ENCODE assay signal across 25 mouse cellular contexts in the genomic region with DNA sequence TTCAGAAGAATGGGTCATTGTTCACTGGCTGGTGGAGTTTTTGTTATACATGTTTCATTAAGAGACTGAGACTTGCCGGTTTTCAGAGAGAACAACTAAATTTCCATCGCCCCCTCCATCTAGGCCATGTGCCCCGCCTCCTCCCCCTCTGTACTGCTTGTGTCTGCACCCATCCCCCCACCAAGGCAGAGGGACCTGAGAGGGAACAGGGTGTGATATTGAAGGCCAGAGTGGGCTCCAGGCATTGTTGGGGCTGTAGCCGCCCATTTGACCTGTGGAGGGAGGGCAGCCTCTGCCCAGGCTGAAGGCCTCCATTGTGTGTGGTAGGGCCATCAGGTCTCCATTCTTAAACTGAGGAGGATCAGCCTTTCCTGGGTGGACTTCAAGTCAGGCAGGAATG. TPM values are rescaled to one million over a fixed set of nuclear protein-coding genes. Genes with fewer than 3 reads are reported as not detected.
DNase-seq lines count a peak whose midpoint lies in the region; ATAC-seq and TF ChIP-seq lines count a peak whose summit lies in the region.
"Had no signal": no experiment of that assay in that cellular context is flagged by ENCODE, and none has a peak within 500 bp of the region (broad histone marks: within the 10 kb centered on the region; RNA-seq: fewer than 3 reads in every experiment).

No protein-coding gene starts in this region.

- H3K27ac ChIP-seq in limb, embryonic 12.5 days: peak overlapping the region; percentile 41; the same call in 1 of the 2 replicates
- no peak overlapping the region for H3K27ac ChIP-seq in limb, embryonic 10.5 days
- peak overlapping the region; percentile 51; the same call in 1 of the 2 replicates for H3K27ac ChIP-seq in embryonic facial prominence, embryonic 10.5 days (replicated peaks)
- H3K27ac ChIP-seq: heart, embryonic 13.5 days; limb, embryonic 13.5 days; liver, embryonic 13.5 days; lung, embryonic 15.5 days had no signal

- H3K36me3 ChIP-seq in limb, embryonic 12.5 days: peaks cover 99% of the 10 kb centered on the region
- H3K36me3 ChIP-seq in limb, embryonic 10.5 days: peaks cover 99% of the 10 kb centered on the region
- H3K36me3 ChIP-seq in embryonic facial prominence, embryonic 10.5 days (replicated peaks): peaks cover 100% of the 10 kb centered on the region

- H3K27me3 ChIP-seq in limb, embryonic 12.5 days: no peaks in the 10 kb centered on the region
- no peaks in the 10 kb centered on the region for H3K27me3 ChIP-seq in limb, embryonic 10.5 days (ENCODE audit: low read depth, poor library complexity, severe bottlenecking)
- peaks cover 18% of the 10 kb centered on the region; the same call in 1 of the 2 replicates for H3K27me3 ChIP-seq in embryonic facial prominence, embryonic 10.5 days (replicated peaks; ENCODE audit: low read depth, poor library complexity, severe bottlenecking)
- H3K27me3 ChIP-seq: heart, embryonic 13.5 days; limb, embryonic 13.5 days; liver, embryonic 13.5 days; lung, embryonic 15.5 days had no signal

- TF ChIP-seq POLR2A in brain, embryonic 14.5 days (IDR thresholded peaks at IDR 0.05; ENCODE audit: borderline replicate concordance, extremely low read depth, insufficient read depth, insufficient read length, poor library complexity, severe bottlenecking): no peak

- TF ChIP-seq CTCF in brain, embryonic 14.5 days (IDR thresholded peaks at IDR 0.05; ENCODE audit: borderline replicate concordance, extremely low read depth, insufficient read depth, insufficient read length): no peak

- no peak overlapping the region for H3K4me3 ChIP-seq in limb, embryonic 12.5 days (replicated peaks)
- H3K4me3 ChIP-seq in limb, embryonic 10.5 days: no peak overlapping the region
- no peak overlapping the region for H3K4me3 ChIP-seq in embryonic facial prominence, embryonic 10.5 days
- H3K4me3 ChIP-seq: heart, embryonic 13.5 days; limb, embryonic 13.5 days; liver, embryonic 13.5 days; lung, embryonic 15.5 days; midbrain, embryonic 10.5 days; myocyte had no signal

- no peak overlapping the region for H3K9ac ChIP-seq in limb, embryonic 12.5 days (replicated peaks)
- H3K9ac ChIP-seq: heart, embryonic 13.5 days; limb, embryonic 13.5 days; liver, embryonic 13.5 days; lung, embryonic 15.5 days had no signal

- no peak for DNase-seq in limb, embryonic 10.5 days (ENCODE audit: low spot score)
- peak; percentile 24 for DNase-seq in brain, embryonic 14.5 days (ENCODE audit: low read depth)
- DNase-seq in embryonic facial prominence, embryonic 10.5 days (ENCODE audit: low spot score): no peak
- DNase-seq in testis, postnatal 14 days (ENCODE audit: low spot score): peak; percentile 23
- no peak for DNase-seq in frontal cortex, postnatal 14 days (ENCODE audit: low spot score in 2 of 2)
- DNase-seq: adrenal gland, postnatal 10 days; cerebellum, adult 11-12 months; kidney, adult 9 months; layer of hippocampus, adult 9-11 months; liver, embryonic 13.5 days; lung, postnatal 4 days; right cerebral cortex, postnatal 25 days; thymus, adult 2 months had no signal

- no peak overlapping the region for H3K4me2 ChIP-seq in limb, embryonic 12.5 days
- H3K4me2 ChIP-seq: heart, embryonic 13.5 days; limb, embryonic 13.5 days; liver, embryonic 13.5 days; lung, embryonic 15.5 days had no signal

- no peak for ATAC-seq in limb, embryonic 12.5 days (ENCODE audit: insufficient number of reproducible peaks, insufficient read depth, low FRiP score, low TSS enrichment, low read depth)
- ATAC-seq in inflammation-experienced regulatory T-cells, adult 6 months: no peak

- 0 out of 2 replicates have a peak, but pooled peaks cover 4% of the 10 kb centered on the region for H3K4me1 ChIP-seq in limb, embryonic 12.5 days (replicated peaks)
- peaks cover 9% of the 10 kb centered on the region; the same call in 1 of the 2 replicates for H3K4me1 ChIP-seq in limb, embryonic 10.5 days
- H3K4me1 ChIP-seq in embryonic facial prominence, embryonic 10.5 days: peaks cover 24% of the 10 kb centered on the region
- H3K4me1 ChIP-seq: limb, embryonic 13.5 days; lung, embryonic 15.5 days had no signal

- 71% methylated on average over 4 of the region's 4 CpGs for WGBS in limb, embryonic 12.5 days
- 71% methylated on average over 4 of the region's 4 CpGs for WGBS in limb, embryonic 10.5 days
- 65% methylated on average over 4 of the region's 4 CpGs for WGBS in embryonic facial prominence, embryonic 10.5 days

- H3K9me3 ChIP-seq in limb, embryonic 12.5 days: no peaks in the 10 kb centered on the region
- no peaks in the 10 kb centered on the region for H3K9me3 ChIP-seq in limb, embryonic 10.5 days (replicated peaks)
- H3K9me3 ChIP-seq in embryonic facial prominence, embryonic 10.5 days: no peaks in the 10 kb centered on the region
- H3K9me3 ChIP-seq: heart, embryonic 13.5 days; limb, embryonic 13.5 days; liver, embryonic 13.5 days; lung, embryonic 15.5 days; midbrain, embryonic 10.5 days had no signal

RNA-seq across cellular contexts. Expression of a gene that starts 28.9 kb away (rescaled TPM):
- polyA plus RNA-seq in limb, embryonic 12.5 days (2016; fragmentation: Nextera tagmentation; extraction: Ambion mirVana): 0.66 TPM in 1 of 2 replicates, not detected in the other
- polyA plus RNA-seq in limb, embryonic 10.5 days (2016; fragmentation: Nextera tagmentation; extraction: Ambion mirVana): 0.10 TPM in 1 of 2 replicates, not detected in the other
- polyA plus RNA-seq in brain, embryonic 14.5 days (2012; rRNA removed): 6.3 and 7.9 TPM in 2 replicates
- polyA plus RNA-seq in embryonic facial prominence, embryonic 10.5 days (2016; fragmentation: Nextera tagmentation; extraction: Ambion mirVana): 6.9 and 7.2 TPM in 2 replicates
- polyA plus RNA-seq in inflammation-experienced regulatory T-cells, adult 6 months (2017; shearing (Covaris generic)): not detected
- polyA plus RNA-seq: C2C12; heart, embryonic 13.5 days; intestine, embryonic 14.5 days; limb, embryonic 13.5 days; liver, embryonic 13.5 days; myocyte; spleen, adult 2 months; stomach, embryonic 14.5 days; urinary bladder, adult 2 months had no signal

RNA-seq across cellular contexts. Expression of a gene that starts 38.5 kb away (rescaled TPM):
- 102 and 104 TPM in 2 replicates for polyA plus RNA-seq in limb, embryonic 12.5 days (2016; fragmentation: Nextera tagmentation; extraction: Ambion mirVana)
- polyA plus RNA-seq in limb, embryonic 10.5 days (2016; fragmentation: Nextera tagmentation; extraction: Ambion mirVana): 84.1 and 92.1 TPM in 2 replicates
- polyA plus RNA-seq in brain, embryonic 14.5 days (2012; rRNA removed): 44.7 and 47.0 TPM in 2 replicates
- 94.6 and 99.1 TPM in 2 replicates for polyA plus RNA-seq in embryonic facial prominence, embryonic 10.5 days (2016; fragmentation: Nextera tagmentation; extraction: Ambion mirVana)
- 10 to 100 TPM; 54.1 to 59.4 (median 54.4) TPM for polyA plus RNA-seq in inflammation-experienced regulatory T-cells, adult 6 months (2017; shearing (Covaris generic))

RNA-seq across cellular contexts. Expression of a gene that starts 59.6 kb away (rescaled TPM):
- 88.3 and 94.9 TPM in 2 replicates for polyA plus RNA-seq in limb, embryonic 12.5 days (2016; fragmentation: Nextera tagmentation; extraction: Ambion mirVana)
- polyA plus RNA-seq in limb, embryonic 10.5 days (2016; fragmentation: Nextera tagmentation; extraction: Ambion mirVana): 113 and 131 TPM in 2 replicates
- polyA plus RNA-seq in brain, embryonic 14.5 days (2012; rRNA removed): 36.6 and 39.7 TPM in 2 replicates
- polyA plus RNA-seq in embryonic facial prominence, embryonic 10.5 days (2016; fragmentation: Nextera tagmentation; extraction: Ambion mirVana): 107 and 112 TPM in 2 replicates
- 10 to 100 TPM; 31.9 to 50.4 (median 42.6) TPM for polyA plus RNA-seq in inflammation-experienced regulatory T-cells, adult 6 months (2017; shearing (Covaris generic))

Comparison
In these comparisons a context has a peak if more than half of its experiments do, and no peak if none do; other contexts are left out.
1. DNase-seq: peak in brain, embryonic 14.5 days (single experiment) and testis, postnatal 14 days (single experiment); none in limb, embryonic 10.5 days (single experiment), embryonic facial prominence, embryonic 10.5 days (single experiment) and frontal cortex, postnatal 14 days (0 of 2).